Mouse (Mus musculus): Measurements from ENCODE around the gene Iqcj.

Gene Iqcj

GRCm38 (mm10) chr3:67892026-67892705, at the start of gene Iqcj, which contains the start of gene Iqschfp:
TSS of gene Iqcj (plus strand) at chr3:67892220.
TSS of gene Iqschfp (plus strand) at chr3:67892232.
- DNase-seq (ENCODE audit: low spot score in 2 of 2), result no peak

- DNase-seq (ENCODE audit: low spot score in 2 of 2), result no peak
Observed at GRCm38 (mm10) chr3:67852397-67852796, 39.6 kb upstream of the Iqcj start.

DNA sequence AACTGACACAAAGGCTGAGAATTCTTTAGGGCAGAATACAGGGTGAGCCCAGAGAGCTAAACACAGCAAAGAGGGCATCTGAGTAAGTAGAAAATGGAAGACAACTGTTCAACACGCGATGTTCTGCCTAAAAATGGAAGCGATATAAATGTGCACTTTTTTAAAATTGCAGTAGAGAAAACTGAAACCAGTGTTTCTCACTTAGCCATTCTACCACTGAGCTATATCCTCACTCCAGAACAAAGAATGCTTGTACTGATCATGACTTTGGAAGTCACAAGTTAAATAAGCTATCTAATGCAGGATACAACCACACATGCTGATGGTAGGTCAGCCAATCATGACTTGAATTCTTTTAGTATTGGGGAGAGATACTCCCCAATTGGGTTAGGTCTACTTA, 30.5 kb upstream of the Iqcj start:
- DNase-seq (ENCODE audit: low spot score in 2 of 2), result no peak

- no peak for DNase-seq (ENCODE audit: low spot score in 2 of 2)
Observed at GRCm38 (mm10) chr3:67867420-67868065, 24.5 kb upstream of the Iqcj start.

DNA sequence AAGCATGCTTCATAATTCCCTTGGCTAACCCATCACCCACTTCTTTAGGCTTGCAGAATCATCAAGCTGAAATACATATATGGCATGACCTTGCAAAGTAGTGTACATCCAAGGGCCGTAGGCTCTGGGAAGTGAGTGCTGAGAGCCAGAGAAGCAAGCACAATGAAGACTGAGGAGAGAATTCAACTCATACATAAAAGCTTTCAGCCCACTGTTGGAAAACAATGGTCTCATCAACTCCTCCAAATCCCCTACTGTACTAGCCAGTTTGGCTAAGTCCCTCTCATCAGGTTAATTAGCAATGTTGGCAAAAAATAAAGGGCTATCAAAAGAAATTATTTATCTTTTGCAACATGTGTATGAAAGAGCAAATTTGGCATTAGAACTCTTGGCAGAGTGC, 22.6 kb upstream of the Iqcj start:
- DNase-seq (ENCODE audit: low spot score in 2 of 2), result no peak

DNA sequence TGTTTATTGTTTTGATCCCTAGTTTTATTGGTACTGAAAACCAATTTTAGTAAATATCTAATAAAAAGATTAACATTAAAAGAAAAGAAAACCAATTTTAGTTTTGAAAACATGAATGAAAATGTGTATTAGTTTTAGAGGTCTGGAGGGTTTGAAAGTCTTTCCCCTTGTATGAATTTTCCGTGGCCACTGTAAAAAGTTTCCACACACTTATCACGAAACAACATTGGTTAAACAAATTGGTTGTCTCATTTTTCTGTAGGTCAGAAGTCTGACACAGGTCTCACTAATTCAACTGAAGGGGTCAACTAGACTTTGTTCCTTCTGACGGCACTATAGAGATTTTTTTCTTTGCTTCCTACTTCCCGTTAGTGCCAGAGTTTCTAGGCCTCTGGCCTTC, 14.8 kb upstream of the Iqcj start:
- DNase-seq (ENCODE audit: low spot score in 2 of 2), result no peak

GRCm38 (mm10) chr3:67884335-67884734, 7.7 kb upstream of the Iqcj start:
- no peak for DNase-seq (ENCODE audit: low spot score in 2 of 2)

DNA sequence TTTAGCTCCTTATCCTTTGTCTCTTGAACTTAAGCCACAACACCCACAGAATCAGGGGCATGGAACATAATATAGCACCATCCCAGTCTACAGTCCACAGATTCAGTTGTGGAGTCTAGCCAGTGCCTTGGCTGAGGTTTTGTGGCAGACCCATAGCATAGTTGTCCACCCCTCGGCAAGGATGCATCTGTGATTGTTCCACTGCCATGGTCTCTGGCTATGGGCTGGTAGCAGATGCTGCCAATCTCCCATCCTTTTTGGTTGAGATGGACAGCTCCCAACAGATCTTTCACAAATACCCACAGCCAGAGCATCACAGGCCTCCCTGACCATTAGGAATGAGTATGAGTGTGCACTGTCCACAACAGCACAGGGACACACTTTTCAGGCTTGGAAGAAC, 5.8 kb upstream of the Iqcj start:
- DNase-seq (ENCODE audit: low spot score in 2 of 2), result no peak

DNA sequence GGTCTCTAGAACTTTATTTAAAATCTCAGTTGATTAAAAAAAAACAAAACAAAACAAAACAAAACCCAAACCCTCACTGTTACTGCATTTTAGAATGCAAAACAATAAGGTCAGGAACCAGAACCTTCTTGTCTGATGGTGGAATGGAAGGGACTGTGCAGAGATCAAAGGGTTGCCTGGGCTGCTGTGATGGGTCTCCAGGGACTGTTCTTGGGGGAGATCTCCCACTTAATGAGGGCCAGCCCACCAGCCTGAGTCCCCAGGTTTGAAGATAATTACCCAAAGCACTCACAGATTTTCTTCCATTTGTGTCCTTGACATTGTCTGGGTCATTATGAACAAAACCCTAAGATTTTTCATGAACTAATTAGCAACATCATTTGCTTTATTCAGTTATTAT, 4.8 kb upstream of the Iqcj start:
- no peak for DNase-seq (ENCODE audit: low spot score in 2 of 2)

GRCm38 (mm10) chr3:67892768-67893167, 748 bp downstream of the Iqcj start:
- no peak for DNase-seq (ENCODE audit: low spot score in 2 of 2)

GRCm38 (mm10) chr3:67902517-67902916, 10.5 kb downstream of the Iqcj start:
- DNase-seq (ENCODE audit: low spot score in 2 of 2), result no peak

DNA sequence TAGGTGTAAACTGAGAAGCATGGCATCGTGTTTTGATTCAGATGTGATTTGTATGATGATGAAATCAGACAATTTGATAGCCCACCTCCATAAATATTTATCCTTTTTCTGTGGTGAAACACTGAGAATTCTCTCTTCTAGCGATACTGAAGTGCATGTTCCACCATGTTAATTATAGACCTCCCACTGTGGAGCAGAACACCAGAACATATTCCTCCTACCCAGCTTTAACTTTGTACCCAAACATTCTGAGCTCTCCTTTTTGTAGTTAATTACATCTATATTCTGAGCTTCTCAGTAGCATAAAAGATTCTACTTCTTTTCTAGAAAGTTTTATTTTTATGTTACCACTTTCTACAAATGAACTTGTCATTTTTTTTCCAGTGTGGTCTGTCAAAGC, 16.6 kb downstream of the Iqcj start:
- DNase-seq (ENCODE audit: low spot score in 2 of 2), result no peak

DNA sequence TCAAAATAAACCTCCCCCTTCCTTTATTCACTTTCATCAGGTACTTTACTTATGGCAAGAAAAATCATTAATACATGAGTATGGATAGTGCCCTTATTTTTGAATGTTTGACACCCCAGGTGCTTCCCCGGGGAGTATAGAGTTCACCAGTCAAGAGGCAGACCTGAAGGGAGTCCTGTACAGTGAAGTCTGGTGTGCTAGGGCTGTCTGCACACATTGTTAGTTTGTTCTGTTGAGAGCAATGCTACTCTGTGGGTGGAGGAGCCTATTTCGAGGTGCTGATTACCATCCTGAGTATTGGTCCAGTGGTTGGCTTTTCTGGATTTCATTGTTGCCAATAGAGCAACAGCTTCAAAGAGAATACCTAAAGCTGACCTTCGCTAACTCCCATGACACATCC, 26.1 kb downstream of the Iqcj start:
- no peak for DNase-seq (ENCODE audit: low spot score in 2 of 2)

DNA sequence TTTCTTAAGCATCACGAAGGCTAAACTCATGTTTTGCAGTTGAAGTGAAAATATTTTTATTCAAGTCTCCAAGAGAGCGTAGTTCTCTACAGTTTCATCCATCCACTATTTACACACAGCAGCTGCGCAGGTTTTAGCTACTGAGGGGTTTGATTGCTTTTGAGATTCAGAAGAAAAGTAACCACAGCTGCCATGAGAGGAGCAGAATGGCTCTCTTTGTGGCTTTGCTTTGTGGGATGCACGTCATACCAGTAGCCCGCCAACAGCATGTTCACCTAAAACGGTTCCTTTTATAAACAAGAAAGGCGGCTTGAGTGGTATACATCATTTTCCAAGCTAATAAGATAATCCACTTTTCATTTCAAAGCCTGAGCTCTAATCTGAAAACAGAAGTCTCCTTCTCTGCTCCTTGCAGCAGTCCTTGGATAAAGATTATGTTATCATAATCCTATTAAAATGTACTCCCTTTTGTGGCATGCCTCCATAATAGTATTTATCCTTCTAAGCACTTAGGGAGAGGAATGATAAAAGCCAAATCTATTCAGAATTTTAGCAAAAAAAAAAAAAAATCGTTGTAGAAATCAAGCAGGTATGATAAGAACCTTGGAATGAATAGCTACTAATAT, 26.7 kb downstream of the Iqcj start:
- DNase-seq (ENCODE audit: low spot score in 2 of 2), result no peak

DNA sequence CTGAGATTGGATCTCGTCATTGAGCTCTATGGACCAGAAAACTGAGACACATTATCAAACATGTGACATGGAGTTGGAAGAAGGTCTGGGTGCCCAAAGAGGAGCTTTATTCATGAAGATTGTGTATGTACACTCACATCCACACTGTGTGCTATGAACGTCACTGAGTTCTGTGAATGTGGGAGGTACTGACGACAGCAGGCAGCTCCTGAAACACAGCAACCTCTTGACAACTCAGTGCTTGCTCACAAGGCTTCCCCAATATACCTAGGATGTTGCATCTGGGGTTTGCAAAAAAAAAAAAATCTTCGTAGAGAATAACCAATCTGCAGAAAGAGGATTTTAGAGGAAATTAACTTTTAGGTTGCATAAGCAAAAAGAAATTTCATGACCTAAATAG, 31.1 kb downstream of the Iqcj start:
- DNase-seq (ENCODE audit: low spot score in 2 of 2), result no peak

DNA sequence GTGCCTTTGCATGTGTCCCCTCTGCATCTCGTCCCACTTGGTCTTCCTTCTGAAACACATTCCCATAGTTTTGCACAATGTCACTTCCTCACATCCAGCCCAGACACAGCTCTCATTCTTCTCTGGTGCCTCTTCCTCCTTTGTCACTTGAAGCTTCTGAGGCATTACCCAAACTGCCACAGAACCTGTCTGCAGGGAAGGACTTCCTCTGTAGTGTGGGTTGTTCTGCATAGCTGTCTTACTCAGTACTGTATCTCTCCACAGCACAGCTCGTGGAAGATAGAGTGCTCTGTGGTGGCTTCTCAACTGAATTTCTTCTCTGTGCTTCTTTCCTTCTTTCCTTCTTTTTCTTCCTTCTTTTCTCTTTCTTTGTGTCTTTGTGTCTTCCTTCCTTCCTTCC, 33.4 kb downstream of the Iqcj start:
- DNase-seq (ENCODE audit: low spot score in 2 of 2), result no peak

DNA sequence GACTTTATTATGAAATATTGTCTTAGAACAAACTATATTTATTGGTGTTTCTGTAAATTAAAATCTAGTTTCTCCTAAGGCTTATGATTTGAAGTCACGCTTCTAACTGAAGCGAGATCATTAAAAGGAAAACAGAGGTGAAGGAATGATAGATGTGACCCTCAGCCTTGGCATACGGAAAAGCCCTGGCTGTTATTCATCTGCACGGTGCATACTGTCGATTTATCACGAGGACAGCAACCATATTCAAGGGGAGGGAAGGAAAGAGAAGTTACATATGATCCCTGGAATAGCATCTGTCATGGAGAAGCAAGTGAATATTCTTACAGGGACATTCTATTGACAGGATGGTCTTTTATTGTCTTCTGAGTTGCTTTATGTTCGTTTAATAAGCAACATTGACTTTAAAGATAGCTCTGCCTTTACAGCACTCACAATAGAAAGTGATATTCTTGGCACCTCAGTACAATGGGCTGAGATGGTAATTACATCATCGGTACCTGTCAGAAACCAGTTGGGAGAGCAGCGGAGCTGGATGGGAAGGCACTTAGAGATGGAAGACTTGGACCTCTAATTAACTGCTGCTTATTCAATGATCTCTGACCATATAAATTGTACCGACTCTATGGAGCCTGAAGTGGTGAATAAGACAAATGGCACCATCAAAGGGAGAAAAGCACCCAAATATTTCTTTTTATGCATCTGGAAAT, 38.6 kb downstream of the Iqcj start:
- DNase-seq (ENCODE audit: low spot score in 2 of 2), result no peak

DNA sequence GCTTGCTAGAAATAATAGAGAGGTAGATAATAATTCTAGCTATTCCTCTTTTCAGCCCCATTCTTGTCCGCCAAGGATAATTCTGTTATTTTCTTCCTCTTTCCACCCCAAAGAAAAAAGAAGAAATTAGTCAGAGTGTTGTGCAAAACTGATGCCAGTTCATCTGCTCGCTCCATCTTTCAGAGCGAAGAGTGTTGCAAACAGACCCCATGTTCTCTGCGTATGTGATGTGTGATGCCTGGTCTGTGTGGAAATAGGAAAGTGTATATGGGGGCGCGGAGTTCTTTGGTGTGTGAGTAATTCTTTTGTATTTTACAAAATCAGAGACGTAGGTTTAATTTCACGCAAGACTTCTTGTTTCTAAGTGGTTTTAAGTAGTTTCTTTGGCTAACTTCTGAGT, 39.2 kb downstream of the Iqcj start:
- DNase-seq (ENCODE audit: low spot score in 2 of 2), result no peak

DNA sequence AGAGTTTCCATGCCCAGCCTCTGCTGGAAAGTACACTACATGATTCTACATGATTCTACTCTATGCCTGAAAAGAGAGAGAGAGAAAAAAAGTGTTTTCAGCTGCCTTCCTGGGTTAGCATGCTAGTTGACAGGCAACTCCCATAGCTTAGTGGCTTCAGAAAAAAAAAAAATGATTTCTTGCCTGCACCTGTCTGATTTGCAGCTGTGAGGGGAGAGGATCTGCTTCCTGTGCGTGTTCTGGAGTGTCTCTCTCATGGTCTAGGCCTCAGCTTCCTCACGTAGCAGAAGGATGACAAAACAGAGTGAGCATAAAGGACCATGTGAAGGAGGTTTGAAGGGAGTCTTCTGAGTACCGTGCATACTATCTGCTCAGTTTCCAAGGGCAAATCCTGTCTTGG, 39.9 kb downstream of the Iqcj start:
- DNase-seq (ENCODE audit: low spot score in 2 of 2), result no peak

DNA sequence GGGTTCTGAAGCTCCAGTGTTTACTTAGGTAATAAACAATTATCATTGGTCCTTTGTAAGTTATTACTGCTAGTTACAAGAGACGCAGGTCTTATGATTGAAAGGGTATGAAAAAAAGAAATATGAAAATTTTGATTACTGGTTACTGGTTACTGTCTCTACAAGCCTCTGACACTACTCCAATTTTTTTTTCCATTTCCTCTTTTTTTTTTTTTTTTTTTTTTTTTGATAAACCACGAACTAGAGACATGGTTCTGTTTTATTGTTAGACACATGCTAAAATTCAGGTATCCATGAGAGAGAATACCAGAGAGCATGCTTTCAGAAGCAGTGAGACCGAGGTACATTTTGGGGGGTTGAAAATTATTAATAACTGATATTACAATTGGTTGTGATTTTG, 43.8 kb downstream of the Iqcj start:
- no peak for DNase-seq (ENCODE audit: low spot score in 2 of 2)

- no peak for DNase-seq (ENCODE audit: low spot score in 2 of 2)
Observed at GRCm38 (mm10) chr3:67947000-67947399, 55.0 kb downstream of the Iqcj start.

DNA sequence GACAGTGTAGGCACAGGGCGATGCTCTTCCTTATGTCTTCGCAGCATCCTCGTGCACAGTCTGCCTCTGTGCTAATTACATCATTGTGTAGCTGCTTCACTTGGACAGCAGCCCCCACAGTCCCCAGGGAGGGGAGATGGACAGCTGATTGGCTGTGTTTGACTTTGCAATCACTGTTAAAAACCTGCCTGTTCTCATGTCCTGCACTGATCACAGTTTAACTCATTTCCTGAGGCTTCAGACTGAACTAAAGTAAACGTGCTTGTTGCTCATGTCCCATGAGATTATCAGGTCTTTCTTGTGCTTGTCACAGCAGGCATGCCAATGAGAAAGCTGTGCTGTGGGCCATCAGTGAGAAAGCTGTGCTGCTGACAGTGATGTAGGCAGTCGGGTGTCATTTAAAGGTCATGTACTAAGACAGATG, 60.5 kb downstream of the Iqcj start:
- no peak for DNase-seq (ENCODE audit: low spot score in 2 of 2)

Measured in heart, adult 9 months (tissue).